Mouse (Mus musculus) thymus, postnatal 14 days (tissue): ENCODE results near the gene Usp10.

Source experiments
- DNase-seq: peaks from one replicate; pipeline ENCODE4 v3.0.0; 2021

Gene Usp10

DNA sequence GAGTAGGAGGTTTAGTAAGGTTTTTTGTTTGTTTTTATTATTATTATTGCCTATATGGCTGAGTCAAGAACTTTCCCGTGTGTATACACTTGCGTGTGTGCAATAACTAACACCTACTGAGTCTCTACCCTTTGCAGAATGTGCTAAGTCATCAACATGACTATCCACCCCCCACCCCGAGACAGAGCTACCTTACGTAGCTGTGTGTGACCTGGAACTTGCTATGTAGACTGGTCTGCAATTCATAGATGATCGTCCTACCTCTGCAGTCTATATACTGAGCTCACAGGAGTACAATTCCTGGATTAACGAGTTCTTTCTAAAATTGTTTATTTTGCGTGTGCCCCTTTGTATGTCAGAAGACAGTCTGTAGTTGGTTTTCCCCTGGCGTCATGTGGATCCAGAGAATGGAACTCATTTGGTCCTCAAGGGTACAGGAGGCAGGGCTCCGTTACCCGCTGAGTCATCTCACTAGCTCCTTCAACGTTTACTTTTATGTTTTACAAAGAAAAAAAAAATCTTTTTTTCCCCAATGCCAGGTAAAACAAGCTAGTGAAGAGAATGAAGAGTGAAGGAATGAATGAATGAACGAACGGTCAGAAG is at the start of gene Usp10:
TSS of gene Usp10 (plus strand) at position 417 of the 603 bp plus-strand sequence.
- no peak for DNase-seq

- DNase-seq = peak; percentile 98
Observed at GRCm38 (mm10) chr8:119861706-119862389, 48.3 kb upstream of the Usp10 start, which contains the start of gene Klhl36. Gene Klhl36, plus strand, starts transcription at chr8:119862266.

DNA sequence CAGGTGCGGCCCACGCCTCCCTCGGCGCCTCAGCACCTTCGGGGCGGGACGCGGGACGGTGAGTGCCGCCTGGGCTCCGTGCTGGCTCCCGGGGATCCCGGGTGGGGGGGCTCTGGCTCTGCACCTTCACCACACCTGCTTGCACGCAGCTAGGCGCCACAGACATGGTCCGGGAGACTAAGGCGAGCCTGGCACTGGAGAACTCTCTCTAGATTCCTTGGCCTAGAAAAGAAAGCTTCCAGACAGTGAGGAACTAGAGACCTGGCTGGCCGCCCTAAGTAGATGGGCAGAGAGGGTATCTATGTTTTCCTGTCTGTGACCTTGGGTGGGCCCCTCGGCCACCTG is 47.8 kb upstream of the Usp10 start:
- DNase-seq = no peak

DNA sequence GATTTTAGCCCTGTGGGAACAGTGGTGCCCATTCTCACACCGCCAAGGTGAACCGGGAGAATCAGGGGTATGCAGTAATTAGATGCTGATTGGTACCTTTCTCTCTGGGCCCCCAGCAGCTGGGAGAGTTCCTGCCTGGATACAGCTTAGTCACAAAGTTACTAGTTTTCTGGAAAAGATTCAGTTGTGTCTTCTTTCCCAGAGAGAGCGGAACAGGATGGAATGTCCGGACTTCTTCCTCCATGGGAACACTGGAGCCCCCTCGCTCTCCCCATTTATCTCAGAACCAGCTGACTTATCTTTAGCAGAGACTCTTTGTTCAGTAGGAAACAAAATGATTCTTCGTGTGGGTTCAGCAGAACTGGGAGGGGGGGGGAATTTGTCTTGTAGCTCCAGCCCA is 47.4 kb upstream of the Usp10 start:
- no peak for DNase-seq

DNA sequence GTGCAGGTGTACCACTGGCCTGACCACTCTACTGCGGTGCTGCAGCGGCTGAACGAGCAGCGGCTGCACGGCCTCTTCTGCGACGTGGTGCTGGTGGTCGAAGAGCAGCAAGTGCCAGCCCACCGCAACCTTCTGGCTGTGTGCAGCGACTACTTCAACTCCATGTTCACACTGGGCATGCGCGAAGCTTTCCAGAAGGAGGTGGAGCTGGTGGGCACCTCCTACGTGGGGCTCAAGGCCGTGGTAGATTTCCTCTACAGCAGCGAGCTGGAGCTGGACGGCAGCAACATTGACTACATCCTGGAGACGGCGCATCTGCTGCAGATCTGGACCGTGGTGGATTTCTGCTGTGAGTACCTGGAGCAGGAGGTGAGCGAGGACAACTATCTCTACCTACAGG is 40.5 kb upstream of the Usp10 start:
- DNase-seq = no peak

DNA sequence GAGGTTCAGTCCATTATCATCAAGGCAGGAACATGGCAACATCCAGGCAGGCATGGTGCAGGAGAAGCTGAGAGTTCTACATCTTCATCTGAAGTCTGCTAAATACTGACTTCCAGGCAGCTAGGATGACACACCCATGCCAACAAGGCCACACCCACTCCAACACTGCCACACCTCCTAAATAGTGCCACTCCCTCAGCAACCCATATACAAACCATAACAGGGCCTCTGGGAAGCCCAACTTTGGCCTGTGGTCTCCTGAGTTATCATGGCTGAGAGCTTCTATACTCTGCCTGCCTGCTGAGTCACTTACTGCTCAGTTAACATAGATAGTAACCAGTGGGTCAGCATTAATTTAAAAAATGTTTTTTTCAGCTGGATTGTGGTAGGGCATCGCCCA is 37.0 kb upstream of the Usp10 start:
- DNase-seq = no peak

GRCm38 (mm10) chr8:119881301-119881700 is 28.9 kb upstream of the Usp10 start:
- DNase-seq = no peak

- no peak for DNase-seq
Observed at GRCm38 (mm10) chr8:119881917-119882316, 28.2 kb upstream of the Usp10 start.

DNA sequence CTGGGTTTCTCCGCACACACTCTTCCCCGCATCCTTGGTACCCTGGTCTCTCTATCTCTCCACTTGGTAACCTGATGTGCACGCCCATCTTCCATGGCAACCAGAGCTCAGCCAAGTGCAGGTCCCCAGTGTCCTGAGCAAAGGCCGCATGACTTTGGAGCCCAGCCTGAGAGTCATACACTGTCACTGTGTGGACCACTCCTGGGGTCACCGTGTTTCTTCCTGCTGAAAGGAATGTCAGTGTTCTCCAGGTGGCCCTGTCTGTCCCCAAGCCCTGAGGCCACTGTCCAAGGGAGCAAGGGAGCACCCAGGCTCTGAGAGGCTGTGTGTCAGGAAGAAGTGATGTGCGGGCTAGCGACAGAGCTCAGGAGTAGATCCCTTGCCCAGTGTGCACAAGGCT is 26.9 kb upstream of the Usp10 start:
- no peak for DNase-seq

DNA sequence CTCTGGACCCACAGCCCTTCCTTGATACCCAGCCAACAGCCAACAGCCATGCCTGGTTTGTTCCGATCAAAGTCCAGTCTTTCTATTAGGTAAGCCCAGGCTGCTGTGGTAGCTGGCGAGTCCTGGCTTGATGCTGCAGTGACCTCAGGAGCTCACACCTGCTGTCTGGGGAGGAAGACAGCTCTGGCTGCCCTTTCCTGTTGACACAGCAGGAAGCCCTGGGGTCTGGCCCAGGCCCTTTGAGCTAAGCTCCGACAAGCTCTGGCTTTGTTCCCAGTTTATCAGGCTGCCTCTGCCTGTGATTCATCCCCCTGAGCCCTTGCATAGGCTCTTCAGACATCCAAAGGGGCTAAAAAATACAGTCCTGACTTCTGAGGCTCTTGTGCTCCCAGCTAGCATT is 24.5 kb upstream of the Usp10 start:
- DNase-seq = no peak

- peak; percentile 44 for DNase-seq
Observed at GRCm38 (mm10) chr8:119887130-119887529, 23.0 kb upstream of the Usp10 start.

DNA sequence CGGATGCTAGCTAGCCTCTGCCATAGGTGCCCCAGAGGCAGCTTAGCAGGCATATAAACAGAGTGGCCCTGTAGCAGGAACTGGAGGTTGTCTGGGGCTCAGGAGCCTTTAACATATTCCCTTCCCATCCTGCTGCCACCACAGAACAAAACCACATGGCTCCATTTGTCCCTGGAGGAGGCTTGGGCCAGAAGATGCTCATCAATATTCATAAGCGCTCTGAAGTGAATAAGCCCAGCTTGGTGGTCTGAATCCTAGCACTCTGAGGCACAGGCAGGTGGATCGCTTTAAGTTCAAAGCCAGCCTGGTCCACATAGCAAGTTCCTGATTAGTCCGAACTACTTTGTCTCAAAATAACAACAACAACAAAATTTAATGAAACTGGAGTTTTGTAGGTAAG is 22.1 kb upstream of the Usp10 start:
- DNase-seq = no peak

DNA sequence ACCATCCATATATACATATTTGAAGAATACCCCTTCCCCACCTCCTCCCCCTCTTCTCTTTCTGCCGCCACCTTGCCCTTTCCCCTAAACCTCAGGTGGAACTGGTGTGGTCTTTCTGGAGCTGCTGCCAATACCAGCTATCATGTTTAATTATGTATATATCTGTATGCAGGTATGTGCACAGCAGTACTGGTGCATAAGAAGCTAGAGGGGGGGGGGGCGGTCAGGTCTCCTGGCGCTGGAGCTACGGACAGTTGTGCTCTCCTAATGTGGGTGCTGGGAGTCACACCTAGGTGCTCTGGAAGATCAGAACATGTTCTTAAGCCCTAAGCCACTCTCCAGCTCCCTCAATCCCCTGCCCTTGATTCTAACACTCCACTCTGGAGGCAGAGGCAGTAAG is 13.1 kb upstream of the Usp10 start:
- DNase-seq = no peak

DNA sequence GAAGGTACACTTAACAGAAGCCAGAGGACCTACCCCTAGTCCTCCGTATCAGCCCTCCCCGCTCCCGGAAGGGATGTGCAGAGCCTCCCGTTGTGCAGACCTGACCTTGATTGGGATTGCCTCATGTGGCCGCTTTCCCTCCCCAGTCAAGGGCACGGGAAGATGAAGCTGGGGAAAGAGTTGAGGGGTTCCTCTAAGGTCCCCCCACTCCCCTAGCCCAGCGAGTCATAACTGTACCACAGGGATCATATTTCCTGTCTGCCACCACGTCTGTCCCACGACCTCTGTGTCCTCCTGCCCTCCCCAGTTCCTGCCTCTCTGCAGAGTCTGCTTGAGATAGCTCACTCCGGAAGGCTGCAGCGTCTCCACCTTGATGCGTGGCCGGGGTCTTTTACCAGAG is 12.2 kb upstream of the Usp10 start:
- DNase-seq = peak; percentile 64

- DNase-seq = no peak
Observed at GRCm38 (mm10) chr8:119901349-119901748, 8.8 kb upstream of the Usp10 start.

DNA sequence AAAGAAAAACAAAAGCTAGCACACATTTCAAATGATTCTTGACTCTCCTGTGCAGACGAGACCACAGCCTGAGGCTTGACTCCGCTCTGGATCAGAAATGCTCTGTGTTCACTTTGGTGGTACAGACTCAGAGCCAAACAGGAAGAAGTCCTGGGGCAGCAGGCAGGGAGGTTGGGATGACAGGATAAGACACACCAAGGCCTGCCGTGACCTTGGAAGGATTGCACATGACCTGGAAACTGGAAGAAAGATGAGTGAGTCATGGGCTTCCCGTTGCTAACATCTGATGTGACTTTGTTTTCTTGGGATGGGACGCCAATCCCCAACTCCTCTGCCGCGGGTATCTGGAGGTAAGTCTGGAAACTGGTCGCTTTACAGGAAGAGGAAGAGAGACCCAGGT is 8.2 kb upstream of the Usp10 start:
- no peak for DNase-seq

- no peak for DNase-seq
Observed at GRCm38 (mm10) chr8:119904323-119904911, 5.7 kb upstream of the Usp10 start.

DNA sequence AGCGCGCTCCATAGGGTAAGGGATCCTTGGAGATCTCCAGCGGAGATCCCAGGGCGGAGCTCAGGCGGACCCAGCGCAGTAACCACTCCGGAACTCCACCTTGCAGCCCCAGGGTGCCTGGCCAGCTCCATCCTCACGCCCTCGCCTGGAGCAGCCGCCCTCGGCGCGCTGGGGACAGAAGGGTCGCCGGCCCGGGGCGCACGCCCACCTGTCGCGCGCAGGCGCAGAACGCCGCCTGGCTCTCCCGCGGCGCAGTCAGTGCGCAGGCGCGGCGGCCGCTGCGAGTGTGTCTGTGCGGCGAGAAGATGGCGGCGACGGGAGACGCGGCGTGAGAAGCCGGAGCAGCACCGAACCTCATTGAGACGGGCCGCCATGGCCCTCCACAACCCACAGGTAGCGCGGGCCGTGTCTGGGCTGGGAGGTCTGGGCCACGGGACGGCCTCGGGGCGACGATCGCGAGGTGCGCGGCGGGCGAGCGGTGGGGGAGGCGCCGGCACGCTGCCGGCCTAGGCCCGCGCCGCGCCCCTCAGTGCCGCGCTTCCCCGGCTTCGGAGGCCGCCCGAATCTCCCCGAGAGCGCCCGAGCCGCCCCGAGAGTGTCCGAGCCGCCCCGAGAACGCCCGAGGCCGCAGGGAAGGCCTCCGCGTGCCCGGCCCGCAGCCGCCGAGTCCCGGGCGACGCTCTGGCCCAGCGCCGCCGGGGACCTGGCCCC is 542 bp downstream of the Usp10 start, which contains the start of gene Gm20388:
TSS of gene Gm20388 (plus strand) at position 295 of the 711 bp plus-strand sequence.
- peak; percentile 96 for DNase-seq

DNA sequence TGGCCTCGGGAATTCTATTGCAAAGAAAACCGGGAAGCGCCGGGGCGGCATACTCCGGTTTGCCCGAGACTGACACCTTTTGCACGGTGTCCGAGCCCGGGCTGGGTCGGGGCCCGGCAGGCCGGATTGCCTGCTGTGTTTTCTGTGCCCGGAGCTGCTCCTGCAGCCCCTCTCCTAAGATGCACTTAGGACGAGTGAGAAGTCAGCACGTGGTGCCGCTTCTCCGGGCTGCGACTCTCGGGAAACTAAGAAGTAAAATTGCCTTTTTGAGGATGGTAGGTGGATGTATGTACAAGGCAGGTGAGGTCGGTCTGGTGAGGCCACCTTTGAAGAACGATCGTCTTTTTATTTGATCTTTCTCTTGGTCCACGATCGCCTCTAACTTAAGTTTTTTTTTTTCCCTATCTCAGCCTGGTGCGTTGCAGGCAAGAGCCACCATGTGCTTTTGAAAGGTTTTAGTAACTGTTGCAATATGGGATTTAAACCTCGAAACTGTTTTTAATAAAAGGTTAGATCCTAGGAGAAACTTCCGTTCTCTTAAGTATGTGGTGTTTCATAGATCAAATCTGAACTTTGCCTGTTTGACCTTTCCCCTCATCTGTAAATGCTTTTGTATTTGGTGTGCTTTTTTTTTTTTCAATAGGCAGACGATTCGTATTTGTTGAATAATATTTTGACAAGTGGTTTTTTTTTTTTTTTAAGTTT is 1.2 kb downstream of the Usp10 start:
- DNase-seq = no peak

DNA sequence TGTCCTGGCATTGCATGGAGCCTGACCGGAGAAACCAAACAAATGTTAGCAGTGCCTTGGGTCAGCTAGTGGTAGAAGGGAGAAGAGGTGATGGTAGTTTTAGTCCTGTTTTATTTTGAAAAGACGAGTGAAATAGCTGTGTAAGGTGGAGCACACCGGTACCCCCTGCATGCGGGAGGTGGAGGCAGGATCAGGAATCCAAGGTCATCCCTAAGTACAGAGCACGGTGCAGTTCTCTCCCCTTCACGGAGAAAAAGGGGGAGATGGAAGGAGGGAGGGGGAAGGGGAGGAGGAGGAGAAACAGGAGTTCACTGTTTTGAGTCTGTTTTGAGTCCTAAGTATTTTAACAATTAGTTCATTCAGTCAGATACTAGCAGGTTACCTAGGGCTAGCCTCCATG is 2.5 kb downstream of the Usp10 start:
- DNase-seq = no peak

- DNase-seq = no peak
Observed at GRCm38 (mm10) chr8:119913181-119913580, 3.0 kb downstream of the Usp10 start.

GRCm38 (mm10) chr8:119914161-119914560 is 4.0 kb downstream of the Usp10 start:
- no peak for DNase-seq

DNA sequence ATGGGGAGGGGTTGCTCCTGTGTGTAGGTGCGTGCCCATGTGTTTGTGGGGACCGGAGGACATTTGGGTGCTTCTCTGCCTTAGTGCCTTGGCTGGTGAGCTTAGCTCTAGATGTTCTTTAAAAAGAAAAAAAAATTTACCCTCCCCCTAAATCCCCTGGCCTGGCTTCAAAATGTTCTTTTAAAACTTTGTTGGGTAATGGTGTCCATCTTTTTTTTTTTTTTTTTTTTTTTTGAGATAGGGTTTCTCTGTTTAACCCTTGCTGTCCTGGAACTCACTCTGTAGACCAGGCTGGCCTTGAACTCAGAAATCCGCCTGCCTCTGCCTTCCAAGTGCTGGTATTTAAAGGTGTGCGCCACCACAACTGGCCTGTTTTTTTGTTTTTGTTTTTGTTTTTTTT is 5.1 kb downstream of the Usp10 start:
- no peak for DNase-seq
